Mouse (Mus musculus): ENCODE data around the gene Spag7.

Gene Spag7

GRCm38 (mm10) chr11:70643051-70643450 lies 26.2 kb downstream of the Spag7 start:
- no peak for DNase-seq (ENCODE audit: low read depth)

GRCm38 (mm10) chr11:70641241-70641640 lies 28.0 kb downstream of the Spag7 start:
- DNase-seq (ENCODE audit: low read depth) = no peak

GRCm38 (mm10) chr11:70639976-70640375 lies 29.2 kb downstream of the Spag7 start:
- no peak for DNase-seq (ENCODE audit: low read depth)

GRCm38 (mm10) chr11:70638714-70639278 lies 30.4 kb downstream of the Spag7 start, which contains the start of gene Gp1ba:
Gene Gp1ba (plus strand): TSS chr11:70639122.
- DNase-seq (ENCODE audit: low read depth) = no peak

- DNase-seq (ENCODE audit: low read depth) = no peak
These were observed 30.9 kb downstream of the Spag7 start for GRCm38 (mm10) chr11:70638293-70638692.

- no peak for DNase-seq (ENCODE audit: low read depth)
These were observed 31.5 kb downstream of the Spag7 start for GRCm38 (mm10) chr11:70637764-70638163.

GRCm38 (mm10) chr11:70635601-70636000 lies 33.6 kb downstream of the Spag7 start:
- DNase-seq (ENCODE audit: low read depth) = no peak

GRCm38 (mm10) chr11:70630129-70630528 lies 39.1 kb downstream of the Spag7 start:
- no peak for DNase-seq (ENCODE audit: low read depth)

- DNase-seq (ENCODE audit: low read depth) = no peak
These were observed 39.7 kb downstream of the Spag7 start for GRCm38 (mm10) chr11:70629557-70629956.

GRCm38 (mm10) chr11:70628431-70628830 lies 40.8 kb downstream of the Spag7 start:
- no peak for DNase-seq (ENCODE audit: low read depth)

GRCm38 (mm10) chr11:70626877-70627276 lies 42.3 kb downstream of the Spag7 start:
- DNase-seq (ENCODE audit: low read depth) = no peak

GRCm38 (mm10) chr11:70625473-70625872 lies 43.7 kb downstream of the Spag7 start:
- DNase-seq (ENCODE audit: low read depth) = no peak

GRCm38 (mm10) chr11:70623053-70623742 lies 46.0 kb downstream of the Spag7 start:
- DNase-seq (ENCODE audit: low read depth) = no peak

GRCm38 (mm10) chr11:70621972-70622814 lies 47.0 kb downstream of the Spag7 start:
- peak; percentile 40 for DNase-seq (ENCODE audit: low read depth)

- DNase-seq (ENCODE audit: low read depth) = no peak
These were observed 50.1 kb downstream of the Spag7 start, which contains the start of gene Chrne for GRCm38 (mm10) chr11:70619101-70619500. Gene Chrne (minus strand): TSS chr11:70619216.

- no peak for DNase-seq (ENCODE audit: low read depth)
These were observed 53.6 kb downstream of the Spag7 start, which contains the start of gene 4930544D05Rik for GRCm38 (mm10) chr11:70615516-70616093. Gene 4930544D05Rik (plus strand): TSS chr11:70615848.

- DNase-seq (ENCODE audit: low read depth) = peak; percentile 39
These were observed 54.1 kb downstream of the Spag7 start for GRCm38 (mm10) chr11:70615074-70615473.
